Mouse (Mus musculus): Measurements from ENCODE around the gene S100a10. TPM values are rescaled to one million over a fixed set of nuclear protein-coding genes. Genes with fewer than 3 reads are reported as not detected.

The S100a10 gene
- polyA plus RNA-seq, 1 experiment: 104 TPM

DNA sequence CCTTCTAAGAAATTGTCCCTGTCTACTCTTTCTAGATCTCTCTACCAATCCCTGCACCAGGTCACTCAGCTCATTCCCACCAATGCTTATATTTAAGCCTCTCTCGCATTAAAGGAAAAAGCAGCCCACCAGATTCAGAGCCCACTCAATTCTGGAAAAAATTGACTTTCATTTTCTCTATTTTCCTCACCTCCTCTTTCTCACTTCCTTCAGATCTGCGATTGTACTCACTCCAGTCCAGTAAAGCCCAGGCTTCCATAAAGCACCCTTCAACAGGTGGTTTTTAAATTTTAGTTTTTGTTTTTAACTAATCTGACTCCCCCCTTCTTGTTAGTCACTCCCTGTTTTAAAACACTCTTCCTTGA, 25.1 kb downstream of the S100a10 start:
- H3K4me3 ChIP-seq (ENCODE audit: insufficient read depth, low read depth, low read length): no peak overlapping the region
- 97% methylated on average over 2 of the region's 2 CpGs for WGBS
- H3K27ac ChIP-seq (ENCODE audit: insufficient read depth, low read depth, low read length): no peak overlapping the region
- no peaks in the 10 kb centered on the region for H3K27me3 ChIP-seq (replicated peaks; ENCODE audit: control insufficient read depth, insufficient read depth, low read length)
- TF ChIP-seq CTCF (conservative IDR thresholded peaks at IDR 0.05; ENCODE audit: insufficient read depth, insufficient read length, low read depth, low read length): no peak
- TF ChIP-seq POLR2A (IDR thresholded peaks at IDR 0.05; ENCODE audit: low read depth, low read length): no peak
- no peak for DNase-seq
- H3K4me1 ChIP-seq (ENCODE audit: control insufficient read depth, insufficient read depth, low read length): peaks cover 8% of the 10 kb centered on the region; the same call in 1 of the 2 replicates
- no peaks in the 10 kb centered on the region for H3K36me3 ChIP-seq (ENCODE audit: control insufficient read depth, insufficient read depth, low read length)

DNA sequence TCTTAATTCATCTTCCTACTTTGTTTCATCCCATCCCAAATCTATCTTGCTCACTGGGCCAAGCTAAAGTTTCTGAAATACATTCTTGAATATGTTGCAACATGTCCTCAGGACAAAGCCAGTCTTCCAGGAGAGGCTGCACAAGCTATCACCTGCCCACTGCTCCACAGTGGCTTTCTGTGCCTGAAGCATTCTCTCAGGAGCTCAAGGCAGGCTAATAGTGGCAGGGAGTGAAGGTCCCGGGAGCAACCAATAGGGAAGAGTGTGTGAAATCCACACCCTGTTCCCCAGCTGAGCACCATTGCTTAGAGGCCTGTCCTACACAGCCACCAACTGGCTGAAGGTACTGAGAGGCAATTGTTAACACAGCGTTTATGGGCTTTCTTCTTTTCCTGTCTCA, 26.1 kb downstream of the S100a10 start:
- Histone ChIP-seq H3K27ac (ENCODE audit: insufficient read depth, low read depth, low read length) (no peak overlapping the region), H3K36me3 (ENCODE audit: control insufficient read depth, insufficient read depth, low read length) (no peaks in the 10 kb centered on the region), H3K4me1 (ENCODE audit: control insufficient read depth, insufficient read depth, low read length) (peaks cover 8% of the 10 kb centered on the region; the same call in 1 of the 2 replicates), H3K4me3 (ENCODE audit: insufficient read depth, low read depth, low read length) (no peak overlapping the region), H3K27me3 (replicated peaks; ENCODE audit: control insufficient read depth, insufficient read depth, low read length) (no peaks in the 10 kb centered on the region)
- no peak for DNase-seq
- TF ChIP-seq CTCF (conservative IDR thresholded peaks at IDR 0.05; ENCODE audit: insufficient read depth, insufficient read length, low read depth, low read length): no peak
- no peak for TF ChIP-seq POLR2A (IDR thresholded peaks at IDR 0.05; ENCODE audit: low read depth, low read length)
- 45% methylated on average over 2 of the region's 2 CpGs for WGBS

DNA sequence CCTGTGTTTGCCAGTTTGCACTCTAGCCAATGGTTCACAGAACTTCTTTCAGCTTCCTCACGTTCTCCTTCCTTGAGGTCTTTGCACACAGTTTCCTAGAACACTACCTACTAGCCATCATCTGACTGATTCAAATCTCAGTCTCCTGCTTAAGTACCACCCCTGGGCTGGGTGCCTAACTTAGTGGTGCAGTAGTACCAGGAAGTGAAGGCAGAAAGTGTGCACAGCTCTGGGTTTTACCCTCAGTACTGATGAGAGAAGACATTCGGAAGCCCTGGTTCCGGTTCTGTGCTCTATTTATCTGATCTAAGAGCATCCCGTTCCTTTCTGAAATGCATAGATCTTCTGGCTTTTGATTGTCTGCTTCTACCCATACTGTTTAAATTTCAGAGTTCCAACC, 26.8 kb downstream of the S100a10 start:
- Histone ChIP-seq H3K36me3 (ENCODE audit: control insufficient read depth, insufficient read depth, low read length) (no peaks in the 10 kb centered on the region), H3K4me1 (ENCODE audit: control insufficient read depth, insufficient read depth, low read length) (peaks cover 8% of the 10 kb centered on the region; the same call in 1 of the 2 replicates), H3K27ac (ENCODE audit: insufficient read depth, low read depth, low read length) (no peak overlapping the region), H3K4me3 (ENCODE audit: insufficient read depth, low read depth, low read length) (no peak overlapping the region), H3K27me3 (replicated peaks; ENCODE audit: control insufficient read depth, insufficient read depth, low read length) (no peaks in the 10 kb centered on the region)
- TF ChIP-seq POLR2A (IDR thresholded peaks at IDR 0.05; ENCODE audit: low read depth, low read length) (no peak), CTCF (conservative IDR thresholded peaks at IDR 0.05; ENCODE audit: insufficient read depth, insufficient read length, low read depth, low read length) (no peak)
- no peak for DNase-seq
- WGBS: 77% methylated on average over 4 of the region's 4 CpGs

DNA sequence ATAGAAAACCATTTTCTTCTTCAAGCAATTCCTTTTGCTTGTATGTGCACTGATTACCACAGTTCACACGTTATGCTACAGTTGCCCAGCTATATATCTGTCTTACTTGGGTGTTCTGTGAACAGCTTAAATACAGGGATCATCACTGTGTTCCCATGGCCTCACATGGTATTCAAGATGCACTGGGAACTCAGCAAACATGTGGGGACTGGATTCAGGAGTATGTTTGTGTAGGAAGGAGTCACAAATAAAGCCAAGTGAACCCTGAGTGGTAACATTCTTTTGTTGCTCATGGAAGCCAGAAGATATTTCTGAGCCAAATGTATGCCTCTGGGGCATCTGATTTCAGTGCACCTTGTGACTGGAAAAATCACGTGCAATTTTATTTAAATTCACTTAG, 28.2 kb downstream of the S100a10 start:
- Histone ChIP-seq H3K27ac (ENCODE audit: insufficient read depth, low read depth, low read length) (no peak overlapping the region), H3K4me1 (ENCODE audit: control insufficient read depth, insufficient read depth, low read length) (peaks cover 8% of the 10 kb centered on the region; the same call in 1 of the 2 replicates), H3K36me3 (ENCODE audit: control insufficient read depth, insufficient read depth, low read length) (no peaks in the 10 kb centered on the region), H3K27me3 (replicated peaks; ENCODE audit: control insufficient read depth, insufficient read depth, low read length) (no peaks in the 10 kb centered on the region), H3K4me3 (ENCODE audit: insufficient read depth, low read depth, low read length) (no peak overlapping the region)
- TF ChIP-seq CTCF (conservative IDR thresholded peaks at IDR 0.05; ENCODE audit: insufficient read depth, insufficient read length, low read depth, low read length): no peak
- no peak for TF ChIP-seq POLR2A (IDR thresholded peaks at IDR 0.05; ENCODE audit: low read depth, low read length)
- 69% methylated on average over 2 of the region's 2 CpGs for WGBS
- DNase-seq: peak; percentile 38

DNA sequence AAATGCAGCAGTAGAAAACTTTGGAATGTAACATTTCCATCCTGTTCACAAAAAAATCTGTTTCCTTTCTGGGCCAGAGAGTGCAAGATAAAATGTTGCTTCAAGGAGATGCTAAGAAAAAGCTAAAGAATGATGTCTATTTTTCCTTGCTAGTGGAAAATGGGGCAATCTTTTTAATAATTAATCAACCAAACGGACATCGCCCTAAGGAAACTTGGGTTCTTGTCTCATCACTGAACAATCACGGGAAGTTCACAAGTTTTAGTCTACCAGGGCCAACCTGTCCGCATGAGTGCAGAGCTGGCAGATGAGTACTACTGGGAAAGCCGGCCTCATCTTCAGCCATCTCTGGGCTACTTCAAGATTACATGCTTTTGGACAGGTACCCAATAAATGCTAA, 34.7 kb downstream of the S100a10 start:
- Histone ChIP-seq H3K27ac (ENCODE audit: insufficient read depth, low read depth, low read length) (no peak overlapping the region), H3K4me1 (ENCODE audit: control insufficient read depth, insufficient read depth, low read length) (peaks cover 11% of the 10 kb centered on the region; the same call in 1 of the 2 replicates), H3K27me3 (replicated peaks; ENCODE audit: control insufficient read depth, insufficient read depth, low read length) (no peaks in the 10 kb centered on the region), H3K36me3 (ENCODE audit: control insufficient read depth, insufficient read depth, low read length) (no peaks in the 10 kb centered on the region), H3K4me3 (ENCODE audit: insufficient read depth, low read depth, low read length) (no peak overlapping the region)
- WGBS: 38% methylated on average over 5 of the region's 5 CpGs
- TF ChIP-seq POLR2A (IDR thresholded peaks at IDR 0.05; ENCODE audit: low read depth, low read length) (no peak), CTCF (conservative IDR thresholded peaks at IDR 0.05; ENCODE audit: insufficient read depth, insufficient read length, low read depth, low read length) (no peak)
- DNase-seq: peak; percentile 89

DNA sequence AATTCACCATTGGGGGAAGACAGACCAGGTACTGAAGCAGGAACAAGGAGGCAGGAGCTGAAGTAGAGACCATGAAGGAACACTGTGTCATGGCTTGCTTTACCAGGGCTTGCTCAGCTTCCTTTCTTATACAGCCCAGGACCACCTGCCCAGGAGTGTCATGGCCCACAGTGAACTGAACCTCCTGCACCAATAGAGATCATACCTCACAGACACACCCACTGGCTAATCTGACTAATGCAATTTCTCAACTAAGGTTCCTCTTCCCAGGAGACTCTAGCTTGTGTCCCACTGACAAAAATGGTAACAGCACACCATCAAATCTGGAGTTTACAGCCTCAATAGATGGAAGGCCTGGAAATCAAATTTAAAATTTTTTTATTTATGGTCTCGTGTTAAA, 35.4 kb downstream of the S100a10 start:
- no peak overlapping the region for H3K4me3 ChIP-seq (ENCODE audit: insufficient read depth, low read depth, low read length)
- WGBS: 96% methylated on average over 1 of the region's 1 CpGs
- TF ChIP-seq CTCF (conservative IDR thresholded peaks at IDR 0.05; ENCODE audit: insufficient read depth, insufficient read length, low read depth, low read length): no peak
- TF ChIP-seq POLR2A (IDR thresholded peaks at IDR 0.05; ENCODE audit: low read depth, low read length): no peak
- DNase-seq: no peak
- H3K36me3 ChIP-seq (ENCODE audit: control insufficient read depth, insufficient read depth, low read length): no peaks in the 10 kb centered on the region
- H3K27ac ChIP-seq (ENCODE audit: insufficient read depth, low read depth, low read length): peak overlapping the region; percentile 9; the same call in 1 of the 2 replicates
- peaks cover 11% of the 10 kb centered on the region; the same call in 1 of the 2 replicates for H3K4me1 ChIP-seq (ENCODE audit: control insufficient read depth, insufficient read depth, low read length)
- H3K27me3 ChIP-seq (replicated peaks; ENCODE audit: control insufficient read depth, insufficient read depth, low read length): no peaks in the 10 kb centered on the region

DNA sequence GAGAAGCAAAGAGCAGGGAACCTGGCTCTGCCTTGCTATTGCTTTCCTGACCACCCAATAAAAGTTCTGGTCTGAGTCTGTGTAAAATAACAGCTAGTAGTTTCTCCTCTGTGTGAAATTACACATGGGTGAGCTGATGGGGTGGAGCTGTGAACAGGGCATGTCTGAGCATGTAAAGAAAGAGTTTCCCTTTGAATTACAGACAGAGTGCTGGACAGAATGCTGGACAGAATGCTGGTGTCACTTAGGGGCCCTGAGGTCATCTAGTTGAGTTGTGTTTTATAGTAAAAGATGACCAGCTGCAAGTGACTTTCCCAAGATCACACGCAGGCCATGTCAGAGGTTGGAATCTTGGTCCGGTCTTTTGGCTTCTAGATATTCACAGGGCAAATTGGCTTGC, 37.2 kb downstream of the S100a10 start:
- H3K27me3 ChIP-seq (replicated peaks; ENCODE audit: control insufficient read depth, insufficient read depth, low read length): no peaks in the 10 kb centered on the region
- 82% methylated on average over 2 of the region's 2 CpGs for WGBS

More for the DNA sequence above, 37.2 kb downstream of the S100a10 start:
- Histone ChIP-seq H3K27ac (ENCODE audit: insufficient read depth, low read depth, low read length) (no peak overlapping the region), H3K4me3 (ENCODE audit: insufficient read depth, low read depth, low read length) (no peak overlapping the region), H3K4me1 (ENCODE audit: control insufficient read depth, insufficient read depth, low read length) (peaks cover 18% of the 10 kb centered on the region; the same call in 1 of the 2 replicates), H3K36me3 (ENCODE audit: control insufficient read depth, insufficient read depth, low read length) (no peaks in the 10 kb centered on the region)
- DNase-seq: no peak
- no peak for TF ChIP-seq POLR2A (IDR thresholded peaks at IDR 0.05; ENCODE audit: low read depth, low read length)
- TF ChIP-seq CTCF (conservative IDR thresholded peaks at IDR 0.05; ENCODE audit: insufficient read depth, insufficient read length, low read depth, low read length): no peak
